Mouse (Mus musculus) brain, embryonic 14.5 days (tissue): ENCODE measurements around the gene Gprasp1. TPM values are rescaled to one million over a fixed set of nuclear protein-coding genes. Genes with fewer than 3 reads are reported as not detected.
"Not testable (repeated sequence)": the region's sequence is repeated elsewhere in the genome, so short reads cannot be mapped to it uniquely, and the experiment has no call there.

ENCODE experiments used
- DNase-seq: peaks from one replicate; pipeline ENCODE4 v3.0.0-alpha.2; 2011; ENCODE audit warnings: low read depth
- CTCF ChIP-seq: fragments of 200-500 bp; IDR thresholded peaks from 2 replicates; pipeline ENCODE4 v1.5.1; 2012; ENCODE audit warnings: inconsistent platforms, mild to moderate bottlenecking, moderate library complexity, borderline replicate concordance; ENCODE audit not compliant: insufficient read depth, insufficient read length; ENCODE audit errors: extremely low read depth
- POLR2A ChIP-seq: fragments of 200-500 bp; IDR thresholded peaks from 2 replicates; pipeline ENCODE4 v1.6.1; 2012; ENCODE audit warnings: mild to moderate bottlenecking, inconsistent platforms, borderline replicate concordance; ENCODE audit not compliant: poor library complexity, insufficient read depth, insufficient read length, severe bottlenecking; ENCODE audit errors: extremely low read depth
- polyA plus RNA-seq: library from polyadenylated mRNA; depleted of rRNA; stranded (reverse); fragments of >200 nt; gene quantifications from 2 replicates; pipeline ENCODE4 v1.2.3, GENCODE M21; 2012; rRNA removed

Gprasp1 gene
- polyA plus RNA-seq: 153 and 194 TPM in 2 replicates

DNA sequence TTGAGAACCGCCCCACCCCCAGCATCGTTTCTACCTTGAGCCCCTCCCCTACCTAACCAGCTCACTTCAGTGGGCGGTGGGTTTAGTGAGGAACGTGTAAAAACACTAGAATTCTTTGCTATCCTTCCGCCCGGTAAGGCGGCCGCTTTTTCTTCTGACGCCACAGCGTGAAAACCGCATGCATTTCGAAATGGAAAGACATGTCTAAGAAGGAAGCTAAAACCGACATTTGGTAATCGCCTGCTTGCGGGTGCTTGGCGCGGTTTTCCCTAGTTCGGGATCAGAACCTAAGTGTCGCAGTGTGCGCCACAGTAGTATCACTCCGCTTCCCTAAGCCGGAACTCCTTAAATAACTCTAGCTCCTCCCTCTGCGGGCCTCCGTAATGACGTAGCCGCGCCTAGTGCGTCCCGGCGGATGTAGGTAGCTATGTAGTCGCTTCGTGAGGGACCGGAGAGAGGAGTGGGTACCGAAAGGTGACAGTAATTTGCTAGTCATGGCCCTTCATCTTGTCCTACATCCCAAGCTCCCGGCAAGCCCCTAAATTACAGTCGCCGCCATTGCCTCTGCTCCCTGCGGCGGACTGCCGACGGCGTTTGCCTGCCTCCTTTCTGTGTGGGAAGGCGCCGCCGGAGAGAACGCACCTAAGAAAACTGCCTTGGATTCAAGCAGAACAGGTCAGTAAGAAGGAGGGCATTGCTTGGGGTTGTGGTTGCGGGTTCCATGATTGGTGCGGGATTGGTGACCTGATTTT, at the start of gene Gprasp1, which contains the start of gene Armcx5:
Gene Gprasp1 (plus strand): TSS at position 430 of the 752 bp plus-strand sequence.
Gene Armcx5 (plus strand): TSS at position 430 of the 752 bp plus-strand sequence.
- peak; percentile 98 for DNase-seq
- TF ChIP-seq CTCF (no peak), POLR2A (no peak)

DNA sequence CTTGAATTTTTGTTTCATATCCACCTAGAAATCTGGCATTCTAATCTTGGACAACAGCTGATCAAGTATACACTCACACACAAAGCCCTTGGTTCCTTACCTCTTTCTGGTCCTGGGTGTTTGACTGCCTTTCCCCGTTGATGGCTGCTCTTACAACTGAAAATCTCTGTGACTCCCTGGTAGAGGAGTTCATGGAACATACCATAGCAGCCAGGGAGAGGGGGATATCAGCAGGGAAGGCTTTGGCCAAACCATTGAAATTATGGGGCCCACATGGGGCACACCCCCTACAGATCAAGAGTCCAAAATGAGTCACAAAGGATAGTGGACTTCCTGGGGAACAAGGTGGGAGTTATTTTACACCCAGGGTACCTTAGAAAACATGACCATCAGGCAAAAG, 48.9 kb upstream of the Gprasp1 start, which contains the start of gene Tcp11x2:
Gene Tcp11x2 (minus strand): TSS at position 158 of the 400 bp plus-strand sequence.
- no peak for DNase-seq
- TF ChIP-seq CTCF: no peak
- TF ChIP-seq POLR2A: no peak

GRCm38 (mm10) chrX:135703111-135703510, 39.4 kb upstream of the Gprasp1 start:
- no peak for DNase-seq
- TF ChIP-seq CTCF: no peak
- no peak for TF ChIP-seq POLR2A

DNA sequence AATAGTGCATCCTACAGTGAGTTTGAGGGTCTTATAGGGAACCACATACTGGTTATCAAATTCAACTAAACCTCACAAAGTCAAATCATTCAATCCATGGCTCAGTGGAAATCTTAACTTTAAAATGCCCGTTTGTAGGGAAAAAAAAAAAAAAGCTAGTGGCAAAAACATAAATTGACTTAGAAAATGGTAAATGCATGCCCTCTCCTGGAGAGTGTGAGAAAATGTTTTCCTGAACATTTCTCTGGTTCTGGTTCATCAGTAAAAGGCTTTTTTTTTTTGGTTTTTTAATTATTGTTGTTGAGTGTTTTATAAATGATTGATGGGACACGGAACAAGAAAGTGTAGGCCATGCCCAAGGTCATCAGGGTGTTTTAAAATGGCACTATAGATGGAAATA, 38.2 kb upstream of the Gprasp1 start:
- TF ChIP-seq CTCF (no peak), POLR2A (no peak)
- no peak for DNase-seq

DNA sequence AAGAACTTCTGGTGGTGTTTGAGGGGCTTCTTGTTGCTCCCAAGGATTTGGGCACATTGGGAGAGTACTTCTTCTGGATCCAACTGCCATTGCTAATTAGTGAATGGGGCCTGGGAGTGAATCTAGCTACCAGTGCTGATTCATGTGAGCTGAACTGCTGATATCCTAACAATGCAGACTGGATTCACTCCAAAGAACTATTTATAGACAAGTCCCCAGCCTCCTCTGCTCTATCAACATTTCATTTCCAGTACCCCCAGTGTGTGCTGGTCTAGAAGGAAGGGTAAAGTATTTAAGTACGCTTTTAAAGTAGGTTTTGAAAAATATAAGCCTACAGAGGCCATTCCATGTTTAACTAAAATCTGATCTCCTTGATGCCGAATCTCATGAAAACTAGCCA, 29.7 kb upstream of the Gprasp1 start:
- DNase-seq: no peak
- no peak for TF ChIP-seq CTCF
- TF ChIP-seq POLR2A: no peak

- no peak for TF ChIP-seq CTCF
- TF ChIP-seq POLR2A: no peak
- no peak for DNase-seq
These were observed 17.4 kb upstream of the Gprasp1 start, which contains the start of gene Tmsb15a for GRCm38 (mm10) chrX:135725161-135725560. Gene Tmsb15a, minus strand, starts transcription at chrX:135725261.

DNA sequence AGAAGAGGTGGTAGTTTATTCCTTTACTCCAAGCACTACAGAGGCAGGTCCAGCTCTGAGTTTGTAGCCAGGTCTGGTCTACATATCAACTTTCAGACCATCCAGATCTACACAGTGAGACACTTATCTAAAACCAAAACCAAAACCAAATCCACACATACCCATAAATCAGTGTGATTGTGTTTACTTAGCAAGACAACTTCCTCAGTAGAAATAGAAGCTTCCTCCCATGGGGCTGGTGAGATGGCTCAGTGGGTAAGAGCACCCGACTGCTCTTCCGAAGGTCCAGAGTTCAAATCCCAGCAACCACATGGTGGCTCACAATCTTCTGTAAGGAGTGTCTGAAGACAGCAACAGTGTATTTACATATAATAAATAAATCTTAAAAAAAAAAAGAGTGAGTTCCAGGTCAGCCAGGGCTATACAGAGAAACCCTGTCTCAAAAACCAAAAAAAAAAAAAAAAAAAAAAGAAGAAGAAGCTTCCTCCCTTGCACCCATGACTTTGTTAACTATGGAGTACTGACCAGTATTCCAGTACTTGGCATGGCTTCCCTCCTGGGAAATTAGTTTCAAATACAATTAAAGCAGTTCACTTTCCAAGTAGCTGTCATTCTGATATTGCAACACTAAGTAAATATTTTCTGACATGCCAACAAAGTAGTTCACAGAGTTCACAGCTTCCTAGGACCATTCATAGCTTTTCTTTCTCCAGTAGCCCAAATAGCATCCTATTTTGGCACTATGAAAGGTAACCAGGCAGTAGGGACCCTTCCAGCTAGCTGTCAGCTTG, 3.6 kb upstream of the Gprasp1 start:
- TF ChIP-seq CTCF (no peak), POLR2A (no peak)
- DNase-seq: no peak

GRCm38 (mm10) chrX:135743056-135743355, 473 bp downstream of the Gprasp1 start:
- DNase-seq: no peak
- TF ChIP-seq POLR2A (no peak), CTCF (peak; percentile 9; the same call in 1 of the 2 replicates)

DNA sequence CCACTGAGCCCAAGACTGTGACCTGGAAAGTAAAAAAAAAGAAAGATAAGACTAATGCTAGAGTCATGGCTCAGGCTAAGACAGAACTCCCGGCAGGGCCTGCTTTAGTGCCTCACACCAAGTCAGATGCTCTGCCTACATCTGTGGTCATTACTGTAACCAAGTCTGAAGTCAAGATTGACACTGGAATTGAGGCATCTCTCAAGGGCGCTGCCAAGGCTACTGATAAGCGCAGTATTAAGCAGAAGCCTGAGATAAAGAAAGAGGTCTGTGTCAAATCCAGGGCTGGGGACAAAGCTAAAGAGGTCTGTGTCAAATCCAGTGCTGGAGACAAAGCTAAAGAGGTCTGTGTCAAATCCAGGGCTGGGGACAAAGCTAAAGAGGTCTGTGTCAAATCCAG, 2.8 kb downstream of the Gprasp1 start:
- DNase-seq: not testable (repeated sequence)

DNA sequence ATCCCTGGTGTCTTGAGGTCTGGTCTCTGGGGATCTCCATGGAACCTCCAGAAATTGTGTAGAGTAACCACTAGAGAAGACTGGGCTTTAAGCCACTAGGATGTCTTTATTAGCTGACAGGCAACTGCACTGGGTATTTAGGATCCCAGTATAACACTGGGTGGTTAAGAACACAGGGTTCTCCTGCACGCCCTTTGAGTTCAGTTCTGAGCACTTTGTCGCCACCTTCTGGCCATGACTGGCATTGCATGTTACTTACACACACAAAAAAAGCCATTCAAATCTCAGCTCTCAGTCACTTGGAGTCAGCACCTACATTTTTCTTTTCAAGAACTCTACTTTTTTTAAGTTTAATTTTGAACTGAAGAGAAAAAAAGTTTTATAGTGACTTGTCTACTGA, 10.3 kb downstream of the Gprasp1 start:
- TF ChIP-seq POLR2A (no peak), CTCF (peak; percentile 84)
- DNase-seq: peak; percentile 82

DNA sequence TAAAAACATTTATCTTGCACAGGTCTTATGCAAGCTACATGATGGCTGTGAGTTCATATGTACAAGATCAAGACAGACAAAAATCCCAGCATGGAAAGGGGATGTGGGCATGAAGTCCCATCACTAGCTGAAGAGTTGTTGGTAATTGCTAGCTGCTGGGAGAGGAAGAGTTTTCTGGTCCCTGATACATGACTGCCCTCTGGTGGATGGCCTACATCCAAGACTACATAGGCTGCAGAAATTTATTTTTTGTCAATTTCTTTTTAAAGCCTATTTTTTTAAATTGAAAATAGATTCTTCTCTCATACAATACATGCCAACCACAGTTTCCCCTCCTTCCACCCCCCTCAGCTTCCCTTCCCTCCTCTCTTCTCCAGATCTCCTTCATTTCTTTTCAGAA, 19.2 kb downstream of the Gprasp1 start:
- peak; percentile 60 for DNase-seq
- TF ChIP-seq CTCF: peak; percentile 50; the same call in 1 of the 2 replicates
- no peak for TF ChIP-seq POLR2A
